Mouse (Mus musculus) olfactory bulb, adult 2 months (tissue): ENCODE results near the gene Zfp654.

Source experiments
- CTCF ChIP-seq: fragments of 200-500 bp; IDR thresholded peaks from 2 replicates; pipeline ENCODE4 v1.5.1; 2012; ENCODE audit warnings: low read depth, mild to moderate bottlenecking, low read length, moderate library complexity; ENCODE audit not compliant: insufficient read depth
- POLR2A ChIP-seq: fragments of 200-500 bp; IDR thresholded peaks from 2 replicates; pipeline ENCODE4 v1.6.1; 2012; ENCODE audit warnings: mild to moderate bottlenecking, low read depth, low read length, moderate library complexity; ENCODE audit not compliant: insufficient read depth

DNA sequence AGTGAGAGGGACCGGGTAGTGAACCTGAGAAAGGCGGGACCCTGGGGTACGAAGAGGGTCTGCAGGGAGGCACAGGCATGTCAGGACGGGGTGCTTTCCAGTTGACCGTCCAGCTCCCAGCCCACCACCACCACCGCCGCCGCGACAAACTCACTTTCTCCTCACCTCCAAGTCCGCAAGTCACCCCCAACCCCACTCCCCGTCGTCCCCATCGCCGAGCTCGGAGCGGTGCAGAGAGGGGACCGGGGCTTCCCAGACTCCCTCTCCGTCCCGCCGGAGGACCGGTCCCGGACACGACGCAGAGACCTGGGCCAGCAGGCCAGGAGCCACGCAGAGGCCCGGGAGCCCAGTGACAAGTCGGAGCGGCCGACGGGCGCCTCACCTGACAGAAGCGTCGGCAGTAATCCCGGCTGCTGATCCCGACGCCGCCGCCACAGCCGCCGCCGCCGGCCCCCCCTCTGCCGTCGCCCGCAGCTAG, 328 bp downstream of the Zfp654 start:
- TF ChIP-seq CTCF = no peak
- no peak for TF ChIP-seq POLR2A
